Mouse (Mus musculus): ENCODE measurements around the gene Pdhx. TPM values are rescaled to one million over a fixed set of nuclear protein-coding genes. Genes with fewer than 3 reads are reported as not detected.
A peak's percentile ranks its signal among the peaks of the same experiment; 100 is the strongest.

The Pdhx gene
- polyA plus RNA-seq, 1 experiment from 2014 or later, result 65.2 TPM

DNA sequence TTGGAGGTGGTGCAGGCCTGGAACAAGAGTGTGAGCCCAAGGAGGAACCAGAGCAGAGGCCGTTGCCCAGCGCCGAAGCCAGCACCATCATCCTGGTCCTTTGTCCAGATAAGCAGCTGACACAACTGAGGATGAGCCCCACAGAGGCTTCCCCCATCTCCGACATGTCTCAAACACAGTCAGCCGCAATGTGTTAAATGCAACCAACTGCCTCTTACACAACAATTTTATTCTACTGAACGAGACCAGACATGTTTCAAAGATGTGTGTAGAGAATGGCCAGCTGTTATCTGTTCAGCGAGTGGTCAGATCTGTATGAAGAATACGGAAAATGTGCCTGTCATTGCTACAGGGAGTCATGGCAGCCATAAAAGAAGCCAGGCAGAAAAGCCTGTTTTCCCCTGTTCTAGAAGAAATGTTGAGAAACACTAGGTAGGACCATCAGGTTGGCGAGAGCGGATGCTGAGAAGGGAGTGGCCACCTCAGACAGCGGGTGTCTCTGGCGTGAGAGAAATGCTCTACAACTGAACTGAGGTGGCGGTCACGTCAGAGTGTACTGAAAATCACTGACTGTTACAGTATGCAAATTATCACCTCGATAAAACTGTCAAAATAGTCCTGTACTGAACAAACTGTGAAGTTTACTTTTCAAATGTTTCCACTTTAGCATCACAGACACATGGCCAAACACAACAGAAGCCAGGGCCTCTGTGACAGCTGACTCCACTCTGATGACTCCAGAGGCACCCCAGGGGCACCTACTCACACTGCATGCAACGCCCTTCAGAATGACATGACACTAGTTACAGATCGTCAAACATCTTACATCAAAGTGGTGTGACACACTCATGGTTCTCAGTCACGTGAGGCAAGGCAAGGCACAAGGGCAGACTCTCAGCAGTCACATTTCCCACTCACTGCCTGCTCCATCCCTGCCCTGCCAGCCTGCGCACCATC is 21.1 kb downstream of the Pdhx start:
- WGBS, result 85% methylated on average over 19 of the region's 19 CpGs
- Histone ChIP-seq H3K9me3 (no peaks in the 10 kb centered on the region), H3K4me2 (no peak overlapping the region), H3K9ac (no peak overlapping the region), H3K27ac (replicated peaks) (no peak overlapping the region), H3K4me1 (replicated peaks) (peaks cover 12% of the 10 kb centered on the region; the same call in 1 of the 2 replicates), H3K36me3 (0 out of 2 replicates have a peak, but pooled peaks cover 9% of the 10 kb centered on the region), H3K4me3 (no peak overlapping the region), H3K27me3 (no peaks in the 10 kb centered on the region)
- ATAC-seq (ENCODE audit: low read depth), result no peak

DNA sequence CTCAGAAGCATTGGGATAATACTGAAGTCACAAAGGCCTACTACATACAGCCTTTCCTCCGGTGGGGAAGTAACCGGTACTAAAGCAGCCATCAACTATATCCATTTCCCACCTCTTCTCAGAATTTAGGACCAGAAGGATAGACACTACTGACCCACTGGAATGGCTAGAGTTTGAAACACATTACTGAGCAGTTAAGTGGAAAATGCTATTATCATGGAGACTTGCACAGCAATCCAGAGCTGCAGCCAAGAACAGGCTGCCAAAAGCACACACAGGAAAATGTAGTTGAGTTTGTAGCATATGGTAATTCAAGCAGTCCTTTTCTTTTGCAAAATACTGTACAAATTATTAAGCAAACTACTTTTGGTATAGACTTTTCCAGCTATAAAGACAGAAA is 28.0 kb downstream of the Pdhx start:
- Histone ChIP-seq H3K4me2 (no peak overlapping the region), H3K27me3 (no peaks in the 10 kb centered on the region), H3K9ac (no peak overlapping the region), H3K4me1 (replicated peaks) (peaks cover 4% of the 10 kb centered on the region; the same call in 1 of the 2 replicates), H3K36me3 (no peaks in the 10 kb centered on the region), H3K4me3 (no peak overlapping the region), H3K27ac (replicated peaks) (no peak overlapping the region), H3K9me3 (no peaks in the 10 kb centered on the region)
- WGBS, result 64% methylated on average over 2 of the region's 2 CpGs
- no peak for ATAC-seq (ENCODE audit: low read depth)

DNA sequence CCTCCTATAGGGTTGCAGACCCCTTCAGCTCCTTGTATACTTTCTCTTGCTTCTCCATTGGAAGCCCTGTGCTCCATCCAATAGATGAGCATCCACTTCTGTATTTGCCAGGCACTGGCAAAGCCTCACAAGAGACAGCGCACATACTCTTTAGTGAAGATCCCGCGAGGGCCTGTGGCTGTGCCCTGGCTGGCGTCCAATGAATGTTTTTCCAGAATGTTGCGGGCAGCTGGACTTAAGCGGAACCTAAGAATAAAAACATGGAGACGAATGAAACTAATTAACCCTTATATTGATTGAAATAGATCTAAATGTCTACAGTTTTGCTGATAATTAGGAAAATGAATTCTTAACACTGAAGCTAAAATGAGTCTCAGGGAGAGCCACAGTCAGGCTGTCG is 32.4 kb downstream of the Pdhx start:
- ATAC-seq (ENCODE audit: low read depth), result no peak
- H3K27me3 ChIP-seq, result no peaks in the 10 kb centered on the region
- H3K4me1 ChIP-seq (replicated peaks), result no peaks in the 10 kb centered on the region
- H3K4me2 ChIP-seq, result no peak overlapping the region
- H3K4me3 ChIP-seq, result no peak overlapping the region
- H3K27ac ChIP-seq (replicated peaks), result no peak overlapping the region
- H3K36me3 ChIP-seq, result peaks cover 10% of the 10 kb centered on the region; the same call in 1 of the 2 replicates
- 54% methylated on average over 8 of the region's 8 CpGs for WGBS
- H3K9me3 ChIP-seq, result no peaks in the 10 kb centered on the region
- H3K9ac ChIP-seq, result no peak overlapping the region

DNA sequence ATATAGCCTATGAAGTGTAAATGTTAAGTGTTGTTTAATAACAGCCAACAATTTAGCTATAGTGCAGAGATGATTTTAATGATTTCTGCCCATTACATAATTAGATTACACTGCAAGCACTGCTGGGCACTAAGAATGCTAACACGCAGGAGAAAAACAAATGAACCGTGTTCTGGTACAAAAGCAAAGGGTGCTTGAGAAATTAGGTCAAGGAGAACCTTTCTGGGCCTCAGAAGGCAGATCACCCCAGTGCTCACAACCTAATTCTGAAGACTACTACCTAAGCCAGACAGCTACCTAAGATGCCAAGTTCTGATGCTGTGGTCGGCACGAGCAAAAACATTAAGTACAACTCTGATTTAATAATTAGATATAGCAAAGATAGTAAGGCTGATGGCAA is 35.5 kb downstream of the Pdhx start:
- no peaks in the 10 kb centered on the region for H3K4me1 ChIP-seq (replicated peaks)
- no peak overlapping the region for H3K27ac ChIP-seq (replicated peaks)
- H3K4me3 ChIP-seq, result no peak overlapping the region
- H3K9ac ChIP-seq, result no peak overlapping the region
- ATAC-seq (ENCODE audit: low read depth), result no peak
- 85% methylated on average over 4 of the region's 4 CpGs for WGBS
- no peak overlapping the region for H3K4me2 ChIP-seq
- peaks cover 24% of the 10 kb centered on the region for H3K36me3 ChIP-seq
- H3K27me3 ChIP-seq, result no peaks in the 10 kb centered on the region
- no peaks in the 10 kb centered on the region for H3K9me3 ChIP-seq

DNA sequence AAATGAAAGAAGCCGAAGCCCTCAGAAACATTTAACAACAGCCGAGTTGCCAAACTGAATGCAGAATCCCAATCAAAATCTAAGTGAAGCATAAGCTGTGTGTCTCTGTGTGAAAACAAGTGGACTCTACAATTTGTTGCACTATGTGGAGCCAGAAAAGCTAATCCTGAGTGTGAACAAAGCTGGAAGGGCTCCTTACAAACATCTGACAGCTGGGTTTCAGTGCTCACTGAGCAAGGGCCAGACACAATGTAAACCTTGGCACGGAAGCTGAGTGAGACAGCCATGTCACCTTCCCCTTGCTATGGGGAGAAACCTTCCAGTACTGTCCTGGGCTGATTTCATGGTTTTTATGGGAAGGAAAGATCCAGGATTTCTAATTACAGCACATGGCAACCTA is 50.6 kb downstream of the Pdhx start:
- H3K27ac ChIP-seq (replicated peaks), result no peak overlapping the region
- H3K4me2 ChIP-seq, result no peak overlapping the region
- no peak overlapping the region for H3K4me3 ChIP-seq
- peaks cover 4% of the 10 kb centered on the region; the same call in 1 of the 2 replicates for H3K4me1 ChIP-seq (replicated peaks)
- no peak overlapping the region for H3K9ac ChIP-seq
- H3K36me3 ChIP-seq, result peaks cover 16% of the 10 kb centered on the region; the same call in 1 of the 2 replicates
- H3K27me3 ChIP-seq, result no peaks in the 10 kb centered on the region
- ATAC-seq (ENCODE audit: low read depth), result no peak
- no peaks in the 10 kb centered on the region for H3K9me3 ChIP-seq
- WGBS, result 69% methylated on average over 3 of the region's 3 CpGs

DNA sequence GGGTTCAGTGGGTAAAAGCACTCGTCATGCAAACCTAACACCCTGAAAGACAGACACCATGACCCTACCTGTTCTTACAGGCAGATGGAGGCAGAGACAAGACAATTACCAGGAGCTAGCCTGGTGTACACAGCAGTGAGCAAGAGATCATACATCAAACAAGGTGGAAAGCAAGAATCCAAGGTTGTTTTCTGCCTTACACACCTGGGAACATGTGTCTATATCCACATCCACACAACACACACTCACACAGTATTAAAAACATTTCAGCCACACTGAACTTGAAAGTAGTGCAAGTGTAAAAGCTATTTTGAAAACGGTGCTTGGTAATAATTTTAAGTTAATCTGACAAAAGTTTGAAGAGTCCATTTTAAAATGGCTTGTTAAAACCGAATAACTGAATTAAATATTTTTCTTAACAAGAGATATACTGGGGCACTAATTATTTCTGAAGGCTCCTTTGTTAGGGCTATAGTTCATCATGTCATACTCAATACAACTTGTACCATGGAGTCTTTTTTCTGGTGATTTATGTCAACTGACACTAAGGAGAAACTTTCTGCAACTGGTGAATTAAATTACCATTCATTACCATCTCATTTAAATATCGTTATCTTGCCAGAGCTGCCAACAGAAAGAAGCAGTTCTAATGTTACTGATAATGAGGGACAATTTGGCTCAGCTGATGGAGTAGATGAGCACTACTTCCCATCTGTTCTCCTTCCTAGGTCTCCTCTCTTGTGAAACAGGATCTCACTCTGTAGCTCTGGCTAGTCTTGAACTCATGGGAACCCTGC is 52.9 kb downstream of the Pdhx start:
- 32% methylated on average over 4 of the region's 4 CpGs for WGBS
- Histone ChIP-seq H3K4me2 (no peak overlapping the region), H3K4me1 (replicated peaks) (peaks cover 4% of the 10 kb centered on the region; the same call in 1 of the 2 replicates), H3K36me3 (peaks cover 6% of the 10 kb centered on the region; the same call in 1 of the 2 replicates), H3K9ac (no peak overlapping the region), H3K9me3 (no peaks in the 10 kb centered on the region), H3K27ac (replicated peaks) (no peak overlapping the region), H3K4me3 (no peak overlapping the region), H3K27me3 (no peaks in the 10 kb centered on the region)
- ATAC-seq (ENCODE audit: low read depth), result peak; percentile 54

DNA sequence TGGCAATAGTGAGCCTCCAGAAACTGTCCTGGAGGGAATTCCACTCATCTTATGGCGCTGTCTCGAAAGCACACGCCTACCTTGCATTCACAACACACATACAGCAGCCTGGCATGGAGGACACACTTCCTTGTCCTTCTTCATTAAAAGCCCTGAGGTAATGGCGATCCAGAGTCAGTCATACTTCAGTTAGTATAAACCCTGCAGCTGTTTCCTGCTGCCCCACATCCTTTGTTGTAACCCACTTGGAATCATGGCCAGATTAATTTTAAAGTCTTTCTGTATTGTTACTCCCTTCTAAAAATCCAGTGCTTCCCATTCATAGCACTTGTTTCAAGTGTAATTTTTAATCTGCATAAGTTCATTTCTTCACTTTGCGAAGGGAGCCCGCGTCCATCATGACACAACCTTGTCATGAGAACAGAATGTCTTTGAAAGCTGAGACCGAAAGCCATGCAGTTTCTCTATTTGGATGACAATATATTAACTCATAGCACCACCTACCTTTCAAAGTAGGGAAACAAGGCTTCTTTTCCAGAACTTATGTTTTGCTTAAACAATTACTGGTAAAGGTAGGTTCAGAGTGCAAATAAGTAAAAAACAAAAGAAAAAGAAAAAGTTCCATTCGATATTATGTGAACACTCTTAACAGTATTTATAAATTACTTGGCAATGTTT is 54.4 kb downstream of the Pdhx start:
- no peak overlapping the region for H3K9ac ChIP-seq
- no peaks in the 10 kb centered on the region for H3K27me3 ChIP-seq
- H3K36me3 ChIP-seq, result no peaks in the 10 kb centered on the region
- H3K4me2 ChIP-seq, result no peak overlapping the region
- no peaks in the 10 kb centered on the region for H3K9me3 ChIP-seq
- no peak for ATAC-seq (ENCODE audit: low read depth)
- peaks cover 4% of the 10 kb centered on the region; the same call in 1 of the 2 replicates for H3K4me1 ChIP-seq (replicated peaks)
- no peak overlapping the region for H3K4me3 ChIP-seq
- H3K27ac ChIP-seq (replicated peaks), result no peak overlapping the region
- 76% methylated on average over 9 of the region's 9 CpGs for WGBS

DNA sequence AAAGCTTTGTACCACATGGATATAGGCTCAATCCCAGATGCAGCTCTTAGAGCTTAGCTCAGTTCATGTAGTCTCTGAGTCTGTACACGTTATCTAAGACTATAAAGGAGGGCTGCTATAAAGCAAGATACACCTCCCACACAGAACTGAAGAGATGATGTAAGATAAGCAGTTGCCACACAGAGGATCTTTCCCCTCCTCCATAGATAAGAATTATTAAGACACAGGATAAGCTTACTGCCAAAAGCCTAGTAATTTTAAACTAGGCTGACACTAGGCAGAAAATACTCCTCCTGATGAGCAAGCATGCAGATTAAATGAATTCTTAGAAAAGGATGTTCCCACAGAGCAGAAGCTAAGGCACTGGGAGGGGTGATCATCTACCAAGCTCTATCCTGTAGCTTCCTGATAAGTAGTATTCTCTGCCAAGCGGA is 55.9 kb downstream of the Pdhx start:
- H3K27ac ChIP-seq (replicated peaks), result no peak overlapping the region
- no peaks in the 10 kb centered on the region for H3K27me3 ChIP-seq
- H3K9ac ChIP-seq, result no peak overlapping the region
- WGBS, result 82% methylated on average over 2 of the region's 2 CpGs
- peaks cover 4% of the 10 kb centered on the region; the same call in 1 of the 2 replicates for H3K4me1 ChIP-seq (replicated peaks)
- H3K9me3 ChIP-seq, result no peaks in the 10 kb centered on the region
- no peaks in the 10 kb centered on the region for H3K36me3 ChIP-seq
- no peak for ATAC-seq (ENCODE audit: low read depth)
- no peak overlapping the region for H3K4me2 ChIP-seq
- H3K4me3 ChIP-seq, result no peak overlapping the region

DNA sequence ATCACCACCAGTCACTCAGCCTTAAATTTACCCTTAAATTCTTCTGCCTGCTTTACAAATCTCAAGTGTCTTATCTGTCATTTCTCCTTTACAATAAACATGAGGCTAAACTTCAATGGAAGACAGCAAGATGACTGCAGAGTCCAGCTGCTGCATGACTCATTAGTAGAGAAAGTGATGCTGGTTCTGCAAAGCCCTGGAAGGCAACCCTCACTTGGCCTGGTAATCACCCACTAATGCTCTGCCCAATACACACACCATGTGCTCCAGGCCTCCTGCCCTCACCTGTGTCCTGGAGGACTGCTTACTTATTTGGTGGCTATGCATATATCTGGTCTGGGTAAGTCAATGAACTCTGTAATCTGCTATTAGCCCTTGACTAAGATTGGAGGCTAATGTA is 57.2 kb downstream of the Pdhx start:
- ATAC-seq (ENCODE audit: low read depth), result no peak
- Histone ChIP-seq H3K27me3 (no peaks in the 10 kb centered on the region), H3K9me3 (no peaks in the 10 kb centered on the region), H3K4me3 (no peak overlapping the region), H3K4me1 (replicated peaks) (peaks cover 4% of the 10 kb centered on the region; the same call in 1 of the 2 replicates), H3K9ac (no peak overlapping the region), H3K36me3 (no peaks in the 10 kb centered on the region), H3K27ac (replicated peaks) (no peak overlapping the region), H3K4me2 (no peak overlapping the region)

DNA sequence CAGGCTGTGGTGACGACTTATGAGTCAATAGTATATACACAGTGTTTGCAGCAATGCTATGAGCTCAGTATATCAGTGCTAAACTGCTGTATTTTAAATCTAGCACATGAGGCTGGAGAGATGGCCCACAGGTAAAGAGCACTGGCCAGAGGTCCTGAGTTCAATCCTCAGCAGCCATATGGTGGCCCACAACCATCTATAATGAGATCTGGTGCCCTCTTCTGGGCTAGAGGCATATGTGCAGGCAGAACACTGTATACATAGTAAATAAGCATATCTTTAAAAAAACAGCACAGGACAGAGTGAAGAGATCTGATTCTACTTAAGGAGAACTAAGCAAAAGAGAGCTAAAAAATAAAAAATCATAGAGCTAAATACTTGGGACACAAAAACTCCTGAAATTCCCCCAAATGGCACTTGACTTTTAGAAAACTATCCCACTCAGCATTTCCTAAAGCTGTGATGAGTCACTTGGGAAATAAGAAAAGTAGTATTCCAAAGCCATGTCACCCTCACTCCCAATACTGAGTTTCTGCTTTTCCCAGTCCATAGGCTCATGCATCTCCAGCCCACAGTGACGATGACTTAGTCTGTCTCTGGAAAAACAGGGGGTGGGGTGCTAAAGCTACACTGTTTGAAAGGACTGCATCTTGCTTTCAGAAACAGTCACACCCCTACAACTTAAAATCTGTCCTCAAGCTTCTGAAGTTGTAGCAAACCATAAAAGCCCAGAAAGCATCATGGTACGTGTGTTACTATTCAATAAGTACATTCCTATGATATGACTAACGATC is 60.3 kb downstream of the Pdhx start:
- no peak for ATAC-seq (ENCODE audit: low read depth)

DNA sequence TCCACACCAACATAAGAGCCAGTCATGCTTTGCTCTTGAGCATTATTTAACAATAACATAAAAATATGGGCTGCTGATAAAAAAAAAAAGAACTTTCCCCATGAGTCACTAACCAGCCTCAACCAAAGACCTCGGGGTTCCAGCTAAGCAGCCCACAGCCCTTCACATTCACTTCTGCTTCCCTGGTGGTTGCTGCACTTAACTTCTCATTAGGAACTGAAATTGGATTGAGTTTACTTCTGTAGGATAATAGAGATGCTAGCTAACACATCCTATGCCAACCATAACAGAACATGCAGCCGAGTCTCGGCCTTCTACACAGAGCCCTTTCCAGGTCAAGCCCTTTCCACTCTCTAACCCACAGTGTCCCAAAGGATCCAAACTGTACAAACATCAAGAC is 65.1 kb downstream of the Pdhx start:
- 88% methylated on average over 3 of the region's 3 CpGs for WGBS
- Histone ChIP-seq H3K27ac (replicated peaks) (no peak overlapping the region), H3K36me3 (no peaks in the 10 kb centered on the region), H3K9ac (no peak overlapping the region), H3K27me3 (no peaks in the 10 kb centered on the region), H3K9me3 (no peaks in the 10 kb centered on the region), H3K4me1 (replicated peaks) (0 out of 2 replicates have a peak, but pooled peaks cover 3% of the 10 kb centered on the region), H3K4me2 (no peak overlapping the region), H3K4me3 (no peak overlapping the region)
- ATAC-seq (ENCODE audit: low read depth), result no peak

More for the DNA sequence above, 60.3 kb downstream of the Pdhx start:
- Histone ChIP-seq H3K9me3 (no peaks in the 10 kb centered on the region), H3K27me3 (no peaks in the 10 kb centered on the region), H3K4me3 (no peak overlapping the region), H3K27ac (replicated peaks) (no peak overlapping the region), H3K4me2 (no peak overlapping the region), H3K36me3 (no peaks in the 10 kb centered on the region), H3K4me1 (replicated peaks) (0 out of 2 replicates have a peak, but pooled peaks cover 3% of the 10 kb centered on the region), H3K9ac (no peak overlapping the region)
- 90% methylated on average over 4 of the region's 4 CpGs for WGBS

All from neural tube, embryonic 13.5 days (tissue).